ENCODE assay signal across 8 mouse cellular contexts in the genomic region with DNA sequence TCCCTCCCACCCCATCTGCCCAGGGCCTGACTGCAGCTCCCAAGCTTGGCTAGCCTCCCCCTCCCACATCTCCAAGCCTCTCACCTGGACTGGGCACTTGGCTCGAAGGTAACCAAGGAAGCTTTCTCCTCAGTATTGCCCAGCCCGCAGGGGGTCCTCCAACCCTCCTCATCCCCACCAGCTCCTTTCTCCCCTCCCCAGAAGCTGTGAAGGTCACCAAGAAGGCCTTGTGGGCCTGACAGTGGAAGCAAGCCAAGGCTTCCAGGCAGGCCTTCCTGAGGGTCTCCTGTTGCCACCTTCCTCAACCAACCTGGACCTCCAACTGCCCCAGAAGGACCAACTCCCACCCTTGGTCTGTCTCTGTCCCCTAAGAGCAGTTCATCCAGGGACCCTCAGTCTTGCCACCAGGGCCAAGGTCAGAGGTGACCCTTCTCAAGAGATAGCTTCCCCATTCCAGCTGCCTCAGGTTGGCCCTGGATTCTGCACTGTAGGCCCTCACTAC. TPM values are rescaled to one million over a fixed set of nuclear protein-coding genes. Genes with fewer than 3 reads are reported as not detected.
DNase-seq lines count a peak whose midpoint lies in the region; ATAC-seq and TF ChIP-seq lines count a peak whose summit lies in the region.

No protein-coding gene starts in this region.

- no peaks in the 10 kb centered on the region for H3K27me3 ChIP-seq in lung, embryonic 14.5 days (ENCODE audit: insufficient read depth, low read length)
- H3K27me3 ChIP-seq in intestine, embryonic 15.5 days (replicated peaks): no peaks in the 10 kb centered on the region
- peaks cover 10% of the 10 kb centered on the region; the same call in 1 of the 2 replicates for H3K27me3 ChIP-seq in neural tube, embryonic 13.5 days

- peak overlapping the region; percentile 99; the same call in 1 of the 2 replicates for H3K27ac ChIP-seq in lung, embryonic 14.5 days (ENCODE audit: low read depth)
- H3K27ac ChIP-seq in embryonic fibroblast, embryonic 13.5 days (ENCODE audit: insufficient read depth, low read length): peak overlapping the region; percentile 51
- peak overlapping the region; percentile 98 for H3K27ac ChIP-seq in intestine, embryonic 15.5 days
- H3K27ac ChIP-seq in neural tube, embryonic 13.5 days (replicated peaks): peak overlapping the region; percentile 90; the same call in 1 of the 2 replicates

- peak overlapping the region; percentile 99 for H3K9ac ChIP-seq in lung, embryonic 14.5 days
- peak overlapping the region; percentile 98 for H3K9ac ChIP-seq in intestine, embryonic 15.5 days
- peak overlapping the region; percentile 90 for H3K9ac ChIP-seq in neural tube, embryonic 13.5 days

- TF ChIP-seq POLR2A in embryonic fibroblast, embryonic 13.5 days (IDR thresholded peaks at IDR 0.05; ENCODE audit: low read depth, low read length): 0 out of 2 replicates have a peak, but pooled peaks have one; percentile 20

- peak overlapping the region; percentile 96 for H3K4me3 ChIP-seq in lung, embryonic 14.5 days (ENCODE audit: low read depth, low read length)
- peak overlapping the region; percentile 88 for H3K4me3 ChIP-seq in embryonic fibroblast, embryonic 13.5 days (ENCODE audit: insufficient read depth, low read length)
- peak overlapping the region; percentile 93 for H3K4me3 ChIP-seq in intestine, embryonic 15.5 days (replicated peaks)
- peak overlapping the region; percentile 86 for H3K4me3 ChIP-seq in neural tube, embryonic 13.5 days

- no peak for ATAC-seq in lung, embryonic 14.5 days (ENCODE audit: insufficient read depth)
- ATAC-seq in intestine, embryonic 15.5 days: no peak
- ATAC-seq in neural tube, embryonic 13.5 days (ENCODE audit: low read depth): no peak

- peak overlapping the region; percentile 98 for H3K4me2 ChIP-seq in lung, embryonic 14.5 days
- peak overlapping the region; percentile 83 for H3K4me2 ChIP-seq in intestine, embryonic 15.5 days (replicated peaks)
- peak overlapping the region; percentile 88 for H3K4me2 ChIP-seq in neural tube, embryonic 13.5 days

- 24% methylated on average over 2 of the region's 2 CpGs for WGBS in lung, embryonic 14.5 days
- WGBS in intestine, embryonic 15.5 days: 24% methylated on average over 2 of the region's 2 CpGs
- 46% methylated on average over 2 of the region's 2 CpGs for WGBS in neural tube, embryonic 13.5 days

- no peaks in the 10 kb centered on the region for H3K9me3 ChIP-seq in lung, embryonic 14.5 days (ENCODE audit: low read depth, low read length)
- H3K9me3 ChIP-seq in intestine, embryonic 15.5 days: no peaks in the 10 kb centered on the region
- H3K9me3 ChIP-seq in neural tube, embryonic 13.5 days: no peaks in the 10 kb centered on the region

- DNase-seq in lung, embryonic 14.5 days: no peak
- DNase-seq in lung, postnatal 36 days: no peak
- DNase-seq in layer of hippocampus, postnatal 36 days: no peak
- DNase-seq in right cerebral cortex, adult 2 months (ENCODE audit: low spot score in 2 of 2): no peak
- DNase-seq in T-cell, adult 2 months (ENCODE audit: low spot score): no peak

- peaks cover 27% of the 10 kb centered on the region for H3K36me3 ChIP-seq in lung, embryonic 14.5 days (ENCODE audit: insufficient read depth)
- peaks cover 13% of the 10 kb centered on the region for H3K36me3 ChIP-seq in intestine, embryonic 15.5 days
- H3K36me3 ChIP-seq in neural tube, embryonic 13.5 days: peaks cover 12% of the 10 kb centered on the region

- H3K4me1 ChIP-seq in lung, embryonic 14.5 days (ENCODE audit: insufficient read depth): peaks cover 19% of the 10 kb centered on the region
- peaks cover 3% of the 10 kb centered on the region; the same call in 1 of the 2 replicates for H3K4me1 ChIP-seq in embryonic fibroblast, embryonic 13.5 days (ENCODE audit: control insufficient read depth, insufficient read depth, low read length)
- peaks cover 53% of the 10 kb centered on the region for H3K4me1 ChIP-seq in intestine, embryonic 15.5 days (replicated peaks)
- peaks cover 61% of the 10 kb centered on the region for H3K4me1 ChIP-seq in neural tube, embryonic 13.5 days (replicated peaks)

- TF ChIP-seq CTCF in lung, embryonic 14.5 days (IDR thresholded peaks at IDR 0.05; ENCODE audit: low read depth): peak; percentile 1; the same call in 1 of the 2 replicates
- TF ChIP-seq CTCF in embryonic fibroblast, embryonic 13.5 days (IDR thresholded peaks at IDR 0.05; ENCODE audit: borderline replicate concordance, insufficient read depth, low read length): no peak

RNA-seq across cellular contexts. Expression of gene Vegfa, which starts 3.1 kb away (rescaled TPM):
- 6.6 and 7.7 TPM in 2 replicates for polyA plus RNA-seq in lung, embryonic 14.5 days (2014; fragmentation: Nextera tagmentation; extraction: Ambion mirVana)
- 140 and 154 TPM in 2 replicates for polyA plus RNA-seq in embryonic fibroblast, embryonic 13.5 days (2011; ENCODE audit: insufficient read length, low read depth, missing spikeins)
- polyA plus RNA-seq in intestine, embryonic 15.5 days (2015; fragmentation: Nextera tagmentation; extraction: Ambion mirVana): 3.6 and 4.7 TPM in 2 replicates
- 2.6 and 3.0 TPM in 2 replicates for polyA plus RNA-seq in neural tube, embryonic 13.5 days (2015; fragmentation: Nextera tagmentation; extraction: Ambion mirVana)
- total RNA-seq in layer of hippocampus, postnatal 36 days (2021): 10 to 100 TPM; 68.1 to 99.0 TPM

Comparison
In these comparisons a context has a peak if more than half of its experiments do, and no peak if none do; other contexts are left out.
1. RNA of gene Vegfa, which starts 3.1 kb away (polyA plus RNA-seq): 140 to 154 TPM in embryonic fibroblast, embryonic 13.5 days; 6.6 to 7.7 TPM in lung, embryonic 14.5 days, 3.6 to 4.7 TPM in intestine, embryonic 15.5 days and 2.6 to 3.0 TPM in neural tube, embryonic 13.5 days; every median in the first group is over 10 times any median in the second.
2. Peak in every context shown above with its lines, with median percentiles within 50 percentile points of each other: H3K27ac ChIP-seq, H3K4me2 ChIP-seq, H3K4me3 ChIP-seq and H3K9ac ChIP-seq.